Mouse (Mus musculus) kidney, adult 2 months (tissue): Measurements from ENCODE around the gene Nedd8. TPM values are rescaled to one million over a fixed set of nuclear protein-coding genes. Genes with fewer than 3 reads are reported as not detected.

Source experiments
- DNase-seq: peaks from one replicate; pipeline ENCODE4 v3.0.0; 2021
- H3K27ac ChIP-seq: fragments of 200-500 bp; 2 replicates; pipeline ENCODE4 v1.5.1; 2012; ENCODE audit warnings: low read depth, low read length, control low read depth, inconsistent platforms; ENCODE audit not compliant: insufficient read depth
- H3K27me3 ChIP-seq: fragments of 200-500 bp; replicated peaks from 2 replicates; pipeline ENCODE4 v1.6.1; 2012; ENCODE audit warnings: mild to moderate bottlenecking, moderate library complexity, low read length, inconsistent platforms; ENCODE audit not compliant: control insufficient read depth, insufficient read depth
- H3K36me3 ChIP-seq: fragments of 200-500 bp; 2 replicates; pipeline ENCODE4 v1.6.1; 2012; ENCODE audit warnings: mild to moderate bottlenecking, moderate library complexity, low read length, inconsistent platforms; ENCODE audit not compliant: control insufficient read depth, insufficient read depth
- H3K4me1 ChIP-seq: fragments of 200-500 bp; 2 replicates; pipeline ENCODE4 v1.6.1; 2011; ENCODE audit warnings: low read length; ENCODE audit not compliant: control insufficient read depth, insufficient read depth
- H3K4me3 ChIP-seq: fragments of 200-500 bp; 2 replicates; pipeline ENCODE4 v1.5.1; 2011; ENCODE audit warnings: mild to moderate bottlenecking, low read depth, low read length, control low read depth; ENCODE audit not compliant: insufficient read depth
- CTCF ChIP-seq: fragments of 200-500 bp; conservative IDR thresholded peaks from 2 replicates; pipeline ENCODE4 v1.5.1; 2011; ENCODE audit warnings: low read depth, mild to moderate bottlenecking, control low read depth, low read length, moderate library complexity, mixed read lengths; ENCODE audit not compliant: insufficient read depth, insufficient read length
- POLR2A ChIP-seq: fragments of 200-500 bp; IDR thresholded peaks from one replicate; pipeline ENCODE4 v1.6.1; 2011; ENCODE audit warnings: low read depth, low read length, control low read depth
- WGBS: fragments of 180-500 bp; shearing (Covaris S2); methylation state at CpG from one replicate; pipeline ENCODE4 v1.1.7; 2018; 5-methylcytosine and 5-hydroxymethylcytosine counted together
- polyA plus RNA-seq: library from polyadenylated mRNA; depleted of rRNA; stranded (reverse); fragments of >200 nt; gene quantifications from 2 replicates; pipeline ENCODE4 v1.2.3, GENCODE M21; 2012; rRNA removed

Gene Nedd8
- polyA plus RNA-seq, 1 experiment: 438 TPM

GRCm38 (mm10) chr14:55615876-55616275, 56.0 kb downstream of the Nedd8 start:
- Histone ChIP-seq H3K4me1 (peaks cover 11% of the 10 kb centered on the region; the same call in 1 of the 2 replicates), H3K4me3 (no peak overlapping the region), H3K27ac (no peak overlapping the region), H3K27me3 (no peaks in the 10 kb centered on the region), H3K36me3 (no peaks in the 10 kb centered on the region)
- 49% methylated on average over 2 of the region's 2 CpGs for WGBS
- DNase-seq: peak; percentile 26
- TF ChIP-seq CTCF: no peak
- TF ChIP-seq POLR2A: no peak

GRCm38 (mm10) chr14:55614565-55615178, 57.3 kb downstream of the Nedd8 start:
- DNase-seq: no peak
- Histone ChIP-seq H3K4me3 (no peak overlapping the region), H3K27ac (no peak overlapping the region), H3K4me1 (peaks cover 11% of the 10 kb centered on the region; the same call in 1 of the 2 replicates), H3K36me3 (no peaks in the 10 kb centered on the region), H3K27me3 (no peaks in the 10 kb centered on the region)
- TF ChIP-seq CTCF (no peak), POLR2A (no peak)
- WGBS: 92% methylated on average over 7 of the region's 7 CpGs

- TF ChIP-seq POLR2A (no peak), CTCF (no peak)
- WGBS: 37% methylated on average over 6 of the region's 6 CpGs
- DNase-seq: peak; percentile 71
- Histone ChIP-seq H3K27me3 (no peaks in the 10 kb centered on the region), H3K36me3 (peaks cover 5% of the 10 kb centered on the region), H3K4me1 (peaks cover 11% of the 10 kb centered on the region; the same call in 1 of the 2 replicates), H3K27ac (no peak overlapping the region), H3K4me3 (no peak overlapping the region)
Observed at GRCm38 (mm10) chr14:55613346-55613745, 58.6 kb downstream of the Nedd8 start.

Other genes starting within 250 kb of the Nedd8 start
- 141 and 173 TPM in 2 replicates for gene Dhrs4, start 193.4 kb downstream of the Nedd8 start, polyA plus RNA-seq
- gene Carmil3, start 181.5 kb downstream of the Nedd8 start, polyA plus RNA-seq: 3.5 and 3.8 TPM in 2 replicates
- 0.11 and 0.22 TPM in 2 replicates for gene Cpne6, start 161.7 kb downstream of the Nedd8 start, polyA plus RNA-seq
- gene Nrl, start 147.1 kb downstream of the Nedd8 start, polyA plus RNA-seq: not detected in 2 replicates
- 22.9 and 27.4 TPM in 2 replicates for gene Pck2, start 131.9 kb downstream of the Nedd8 start, polyA plus RNA-seq
- gene Dcaf11, start 112.1 kb downstream of the Nedd8 start, polyA plus RNA-seq: 223 and 243 TPM in 2 replicates
- 0.75 and 1.4 TPM in 2 replicates for gene A730061H03Rik, start 111.7 kb downstream of the Nedd8 start, polyA plus RNA-seq
- 115 and 116 TPM in 2 replicates for gene Fitm1, start 96.5 kb downstream of the Nedd8 start, polyA plus RNA-seq
- gene Psme1, start 94.0 kb downstream of the Nedd8 start, polyA plus RNA-seq: 60.5 and 77.5 TPM in 2 replicates
- 21.9 and 24.9 TPM in 2 replicates for gene Emc9, start 86.8 kb downstream of the Nedd8 start, polyA plus RNA-seq
- gene Psme2, start 81.0 kb downstream of the Nedd8 start, polyA plus RNA-seq: 53.1 and 60.2 TPM in 2 replicates
- 27.0 and 27.6 TPM in 2 replicates for gene Rnf31, start 80.4 kb downstream of the Nedd8 start, polyA plus RNA-seq
- gene Irf9, start 68.6 kb downstream of the Nedd8 start, polyA plus RNA-seq: 36.9 and 39.9 TPM in 2 replicates
- 11.4 and 13.3 TPM in 2 replicates for gene Rec8, start 54.1 kb downstream of the Nedd8 start, polyA plus RNA-seq
- 69.7 and 84.9 TPM in 2 replicates for gene Ipo4, start 36.2 kb downstream of the Nedd8 start, polyA plus RNA-seq
- gene Gm49378, start 34.2 kb downstream of the Nedd8 start, polyA plus RNA-seq: 3.2 and 4.0 TPM in 2 replicates
- gene Tm9sf1, start 28.3 kb downstream of the Nedd8 start, polyA plus RNA-seq: 109 and 110 TPM in 2 replicates
- gene Tssk4, start 21.9 kb downstream of the Nedd8 start, polyA plus RNA-seq: 0.67 and 0.79 TPM in 2 replicates
- 22.4 and 27.2 TPM in 2 replicates for gene Mdp1, start 11.6 kb downstream of the Nedd8 start, polyA plus RNA-seq
- gene Gmpr2, start 183 bp downstream of the Nedd8 start, polyA plus RNA-seq: 18.7 and 21.7 TPM in 2 replicates
- 9.9 and 10.2 TPM in 2 replicates for gene Tinf2, start 9.7 kb upstream of the Nedd8 start, polyA plus RNA-seq
- gene Tgm1, start 41.8 kb upstream of the Nedd8 start, polyA plus RNA-seq: 29.6 and 30.1 TPM in 2 replicates
- gene Rabggta, start 50.1 kb upstream of the Nedd8 start, polyA plus RNA-seq: 70.0 and 86.9 TPM in 2 replicates
- 223 and 228 TPM in 2 replicates for gene Dhrs1, start 73.6 kb upstream of the Nedd8 start, polyA plus RNA-seq
- 12.9 and 16.1 TPM in 2 replicates for gene Nop9, start 73.6 kb upstream of the Nedd8 start, polyA plus RNA-seq
- 485 and 513 TPM in 2 replicates for gene Cideb, start 86.3 kb upstream of the Nedd8 start, polyA plus RNA-seq
- gene Ltb4r2, start 89.3 kb upstream of the Nedd8 start, polyA plus RNA-seq: 0.56 and 0.76 TPM in 2 replicates
- 0.75 and 1.1 TPM in 2 replicates for gene Ltb4r1, start 93.8 kb upstream of the Nedd8 start, polyA plus RNA-seq
- gene Adcy4, start 112.0 kb upstream of the Nedd8 start, polyA plus RNA-seq: 16.8 and 16.9 TPM in 2 replicates
- 3.5 and 4.7 TPM in 2 replicates for gene Ripk3, start 116.7 kb upstream of the Nedd8 start, polyA plus RNA-seq
- gene Nfatc4, start 151.0 kb upstream of the Nedd8 start, polyA plus RNA-seq: 4.3 and 5.0 TPM in 2 replicates
- gene Nynrin, start 181.9 kb upstream of the Nedd8 start, polyA plus RNA-seq: 6.6 and 7.6 TPM in 2 replicates
- gene Cbln3, start 212.3 kb upstream of the Nedd8 start, polyA plus RNA-seq: 0.08 and 0.13 TPM in 2 replicates
- gene Khnyn, start 212.8 kb upstream of the Nedd8 start, polyA plus RNA-seq: 11.1 and 11.9 TPM in 2 replicates
- 132 and 133 TPM in 2 replicates for gene Sdr39u1, start 228.2 kb upstream of the Nedd8 start, polyA plus RNA-seq